Mouse (Mus musculus) kidney, embryonic 14.5 days (tissue): ENCODE measurements around the gene Zswim1. TPM values are rescaled to one million over a fixed set of nuclear protein-coding genes. Genes with fewer than 3 reads are reported as not detected.

Experiments
- ATAC-seq: fragments of 200-750 bp; cut with Nextera tagmentation; 2 replicates; pipeline ENCODE4 v1.8.0; 2017; ENCODE audit warnings: moderate number of reproducible peaks, mild to moderate bottlenecking, moderate TSS enrichment, moderate library complexity; ENCODE audit not compliant: low FRiP score, low TSS enrichment
- H3K27ac ChIP-seq: fragments of 300-500 bp; sonication (generic); 2 replicates; pipeline ENCODE4 v1.5.1; 2014; ENCODE audit warnings: low read depth, mild to moderate bottlenecking, low read length, moderate library complexity, mixed read lengths
- H3K27me3 ChIP-seq: fragments of 300-500 bp; sonication (generic); 2 replicates; pipeline ENCODE4 v1.6.1; 2014; ENCODE audit warnings: mild to moderate bottlenecking, low read length; ENCODE audit not compliant: control insufficient read depth, insufficient read depth
- H3K36me3 ChIP-seq: fragments of 300-500 bp; sonication (generic); 2 replicates; pipeline ENCODE4 v1.6.1; 2014; ENCODE audit warnings: low read length, mixed read lengths; ENCODE audit not compliant: control insufficient read depth, insufficient read depth
- H3K4me1 ChIP-seq: fragments of 300-500 bp; sonication (generic); 2 replicates; pipeline ENCODE4 v1.6.1; 2014; ENCODE audit warnings: low read length, mixed read lengths; ENCODE audit not compliant: control insufficient read depth, insufficient read depth
- H3K4me2 ChIP-seq: fragments of 300-500 bp; sonication (generic); replicated peaks from 2 replicates; pipeline ENCODE4 v1.6.1; 2014; ENCODE audit warnings: low read depth, mild to moderate bottlenecking, low read length
- H3K4me3 ChIP-seq: fragments of 300-500 bp; sonication (generic); 2 replicates; pipeline ENCODE4 v1.5.1; 2014; ENCODE audit warnings: mild to moderate bottlenecking, low read length
- H3K9ac ChIP-seq: fragments of 300-500 bp; sonication (generic); 2 replicates; pipeline ENCODE4 v1.6.1; 2014; ENCODE audit warnings: low read depth, mild to moderate bottlenecking, low read length, moderate library complexity
- H3K9me3 ChIP-seq: fragments of 300-500 bp; sonication (generic); 2 replicates; pipeline ENCODE4 v1.6.1; 2016; ENCODE audit warnings: low read length; ENCODE audit not compliant: control insufficient read depth
- WGBS: fragments of 180-500 bp; shearing (Covaris S2); extraction: QIAGEN DNeasy Blood & Tissue Kit; methylation state at CpG from one replicate; pipeline ENCODE4 v1.1.7; 2014; 5-methylcytosine and 5-hydroxymethylcytosine counted together
- polyA plus RNA-seq: library from polyadenylated mRNA; unstranded; fragments of >200 nt; fragmentation: Nextera tagmentation; extraction: Ambion mirVana; gene quantifications from 2 replicates; pipeline ENCODE4 v1.2.1, GENCODE M21; 2014

Gene Zswim1
- polyA plus RNA-seq, 1 experiment from 2014 or later: 20.0 TPM

GRCm38 (mm10) chr2:164829090-164829489 is 6.6 kb downstream of the Zswim1 start:
- WGBS: 96% methylated on average over 1 of the region's 1 CpGs
- Histone ChIP-seq H3K4me1 (peaks cover 4% of the 10 kb centered on the region; the same call in 1 of the 2 replicates), H3K27me3 (no peaks in the 10 kb centered on the region), H3K36me3 (peaks cover 38% of the 10 kb centered on the region), H3K9ac (no peak overlapping the region), H3K4me2 (no peak overlapping the region), H3K27ac (no peak overlapping the region), H3K4me3 (no peak overlapping the region), H3K9me3 (no peaks in the 10 kb centered on the region)
- no peak for ATAC-seq

- Histone ChIP-seq H3K9me3 (no peaks in the 10 kb centered on the region), H3K27ac (no peak overlapping the region)
- ATAC-seq: no peak
These were observed 8.5 kb downstream of the Zswim1 start for GRCm38 (mm10) chr2:164831029-164831428.

GRCm38 (mm10) chr2:164832032-164832747 is 9.7 kb downstream of the Zswim1 start:
- H3K27ac ChIP-seq: no peak overlapping the region
- H3K4me1 ChIP-seq: peaks cover 11% of the 10 kb centered on the region

More at GRCm38 (mm10) chr2:164831029-164831428, 8.5 kb downstream of the Zswim1 start:
- H3K4me2 ChIP-seq: no peak overlapping the region
- peaks cover 29% of the 10 kb centered on the region for H3K36me3 ChIP-seq
- 74% methylated on average over 10 of the region's 10 CpGs for WGBS
- H3K9ac ChIP-seq: no peak overlapping the region
- H3K4me1 ChIP-seq: peaks cover 11% of the 10 kb centered on the region
- H3K27me3 ChIP-seq: no peaks in the 10 kb centered on the region
- no peak overlapping the region for H3K4me3 ChIP-seq

GRCm38 (mm10) chr2:164832748-164833301 is 10.3 kb downstream of the Zswim1 start, which contains the start of gene Ctsa:
Ctsa (plus strand) TSS chr2:164832873.
- WGBS: under 1% methylated on average over 35 of the region's 35 CpGs
- peaks cover 23% of the 10 kb centered on the region for H3K36me3 ChIP-seq
- peak within 1 kb of the TSS; percentile 63 for H3K9ac ChIP-seq
- no peaks in the 10 kb centered on the region for H3K9me3 ChIP-seq
- H3K27me3 ChIP-seq: no peaks in the 10 kb centered on the region
- peaks cover 11% of the 10 kb centered on the region for H3K4me1 ChIP-seq
- peak within 1 kb of the TSS; percentile 83 for H3K27ac ChIP-seq
- ATAC-seq: peak; percentile 75
- peak within 1 kb of the TSS; percentile 63 for H3K4me3 ChIP-seq
- H3K4me2 ChIP-seq: peak within 1 kb of the TSS; percentile 95

More at GRCm38 (mm10) chr2:164832032-164832747, 9.7 kb downstream of the Zswim1 start:
- no peaks in the 10 kb centered on the region for H3K9me3 ChIP-seq
- WGBS: 66% methylated on average over 16 of the region's 16 CpGs
- peaks cover 28% of the 10 kb centered on the region for H3K36me3 ChIP-seq
- peak overlapping the region; percentile 63 for H3K4me3 ChIP-seq
- peak overlapping the region; percentile 95 for H3K4me2 ChIP-seq
- peak overlapping the region; percentile 63 for H3K9ac ChIP-seq
- H3K27me3 ChIP-seq: no peaks in the 10 kb centered on the region
- ATAC-seq: no peak

- peak within 1 kb of the TSS; percentile 63 for H3K4me3 ChIP-seq
- ATAC-seq: peak; percentile 68
- H3K36me3 ChIP-seq: peaks cover 27% of the 10 kb centered on the region
- H3K27me3 ChIP-seq: no peaks in the 10 kb centered on the region
- H3K9me3 ChIP-seq: no peaks in the 10 kb centered on the region
- peaks cover 11% of the 10 kb centered on the region for H3K4me1 ChIP-seq
- H3K4me2 ChIP-seq: peak within 1 kb of the TSS; percentile 95
- peak within 1 kb of the TSS; percentile 83 for H3K27ac ChIP-seq
- peak within 1 kb of the TSS; percentile 63 for H3K9ac ChIP-seq
- under 1% methylated on average over 31 of the region's 31 CpGs for WGBS
These were observed 11.0 kb downstream of the Zswim1 start, which contains the start of gene Neurl2 for GRCm38 (mm10) chr2:164833314-164833959. Neurl2 (minus strand) TSS chr2:164833456.

GRCm38 (mm10) chr2:164834531-164834930 is 12.0 kb downstream of the Zswim1 start:
- Histone ChIP-seq H3K27me3 (no peaks in the 10 kb centered on the region), H3K9me3 (no peaks in the 10 kb centered on the region), H3K27ac (no peak overlapping the region), H3K36me3 (peaks cover 35% of the 10 kb centered on the region), H3K4me2 (peak overlapping the region; percentile 95), H3K4me3 (peak overlapping the region; percentile 63), H3K9ac (peak overlapping the region; percentile 63), H3K4me1 (peaks cover 11% of the 10 kb centered on the region)
- no peak for ATAC-seq
- WGBS: 41% methylated on average over 8 of the region's 8 CpGs

- Histone ChIP-seq H3K4me3 (no peak overlapping the region), H3K4me2 (no peak overlapping the region)
These were observed 12.7 kb downstream of the Zswim1 start for GRCm38 (mm10) chr2:164835164-164835563.

GRCm38 (mm10) chr2:164845782-164846181 is 23.3 kb downstream of the Zswim1 start:
- no peak overlapping the region for H3K27ac ChIP-seq
- WGBS: 63% methylated on average over 3 of the region's 3 CpGs
- no peaks in the 10 kb centered on the region for H3K36me3 ChIP-seq
- no peaks in the 10 kb centered on the region for H3K27me3 ChIP-seq
- no peak overlapping the region for H3K4me3 ChIP-seq
- ATAC-seq: no peak
- H3K9ac ChIP-seq: no peak overlapping the region
- no peak overlapping the region for H3K4me2 ChIP-seq
- H3K9me3 ChIP-seq: no peaks in the 10 kb centered on the region
- no peaks in the 10 kb centered on the region for H3K4me1 ChIP-seq

More at GRCm38 (mm10) chr2:164835164-164835563, 12.7 kb downstream of the Zswim1 start:
- H3K9me3 ChIP-seq: no peaks in the 10 kb centered on the region
- over 99% methylated on average over 4 of the region's 4 CpGs for WGBS
- H3K27ac ChIP-seq: no peak overlapping the region
- H3K4me1 ChIP-seq: peaks cover 11% of the 10 kb centered on the region
- no peak for ATAC-seq
- no peaks in the 10 kb centered on the region for H3K27me3 ChIP-seq
- peaks cover 41% of the 10 kb centered on the region for H3K36me3 ChIP-seq
- H3K9ac ChIP-seq: no peak overlapping the region
